Mouse (Mus musculus): ENCODE measurements around the gene Gps1. TPM values are rescaled to one million over a fixed set of nuclear protein-coding genes. Genes with fewer than 3 reads are reported as not detected.

The Gps1 gene
- polyA plus RNA-seq (2014; fragmentation: Illumina TruSeq; extraction: RNeasy Lipid Tissue Mini Kit (QIAGEN cat#74804); ENCODE audit: low read depth, low replicate concordance): 114 TPM

GRCm38 (mm10) chr11:120784064-120784791, at the start of gene Gps1, which contains the start of gene Rfng:
Gene Gps1 (plus strand): TSS chr11:120784272.
Gene Rfng (minus strand): TSS chr11:120784207.

GRCm38 (mm10) chr11:120762672-120763041, 21.4 kb upstream of the Gps1 start, which contains the start of gene Hmga1b:
Gene Hmga1b (plus strand): TSS chr11:120762794.

GRCm38 (mm10) chr11:120795756-120796613, 11.9 kb downstream of the Gps1 start, which contains the start of gene Dus1l:
Gene Dus1l (minus strand): TSS chr11:120796403.

GRCm38 (mm10) chr11:120823956-120824786, 40.1 kb downstream of the Gps1 start, which contains the start of gene Fasn:
Gene Fasn (minus strand): TSS chr11:120824547.

Other genes with a start within 250 kb of the Gps1 start
- gene Mcrip1, start 234.5 kb upstream of the Gps1 start, polyA plus RNA-seq (2014; fragmentation: Illumina TruSeq; extraction: RNeasy Lipid Tissue Mini Kit (QIAGEN cat#74804); ENCODE audit: low read depth, low replicate concordance): 110 TPM
- not detected for gene Ppp1r27, start 233.1 kb upstream of the Gps1 start, polyA plus RNA-seq (2014; fragmentation: Illumina TruSeq; extraction: RNeasy Lipid Tissue Mini Kit (QIAGEN cat#74804); ENCODE audit: low read depth, low replicate concordance)
- gene P4hb, start 211.0 kb upstream of the Gps1 start, polyA plus RNA-seq (2014; fragmentation: Illumina TruSeq; extraction: RNeasy Lipid Tissue Mini Kit (QIAGEN cat#74804); ENCODE audit: low read depth, low replicate concordance): 519 TPM
- 356 TPM for gene Arhgdia, start 202.6 kb upstream of the Gps1 start, polyA plus RNA-seq (2014; fragmentation: Illumina TruSeq; extraction: RNeasy Lipid Tissue Mini Kit (QIAGEN cat#74804); ENCODE audit: low read depth, low replicate concordance)
- gene Alyref, start 185.9 kb upstream of the Gps1 start, polyA plus RNA-seq (2014; fragmentation: Illumina TruSeq; extraction: RNeasy Lipid Tissue Mini Kit (QIAGEN cat#74804); ENCODE audit: low read depth, low replicate concordance): 39.4 TPM
- gene Anapc11, start 185.9 kb upstream of the Gps1 start, polyA plus RNA-seq (2014; fragmentation: Illumina TruSeq; extraction: RNeasy Lipid Tissue Mini Kit (QIAGEN cat#74804); ENCODE audit: low read depth, low replicate concordance): 47.3 TPM
- gene Npb, start 175.8 kb upstream of the Gps1 start, polyA plus RNA-seq (2014; fragmentation: Illumina TruSeq; extraction: RNeasy Lipid Tissue Mini Kit (QIAGEN cat#74804); ENCODE audit: low read depth, low replicate concordance): not detected
- 83.9 TPM for gene Pcyt2, start 166.3 kb upstream of the Gps1 start, polyA plus RNA-seq (2014; fragmentation: Illumina TruSeq; extraction: RNeasy Lipid Tissue Mini Kit (QIAGEN cat#74804); ENCODE audit: low read depth, low replicate concordance)
- 40.4 TPM for gene Sirt7, start 159.0 kb upstream of the Gps1 start, polyA plus RNA-seq (2014; fragmentation: Illumina TruSeq; extraction: RNeasy Lipid Tissue Mini Kit (QIAGEN cat#74804); ENCODE audit: low read depth, low replicate concordance)
- 66.7 TPM for gene Mafg, start 150.7 kb upstream of the Gps1 start, polyA plus RNA-seq (2014; fragmentation: Illumina TruSeq; extraction: RNeasy Lipid Tissue Mini Kit (QIAGEN cat#74804); ENCODE audit: low read depth, low replicate concordance)
- gene Pycr1, start 140.5 kb upstream of the Gps1 start, polyA plus RNA-seq (2014; fragmentation: Illumina TruSeq; extraction: RNeasy Lipid Tissue Mini Kit (QIAGEN cat#74804); ENCODE audit: low read depth, low replicate concordance): 4.0 TPM
- not detected for gene Myadml2, start 136.1 kb upstream of the Gps1 start, polyA plus RNA-seq (2014; fragmentation: Illumina TruSeq; extraction: RNeasy Lipid Tissue Mini Kit (QIAGEN cat#74804); ENCODE audit: low read depth, low replicate concordance)
- 4.7 TPM for gene Notum, start 123.1 kb upstream of the Gps1 start, polyA plus RNA-seq (2014; fragmentation: Illumina TruSeq; extraction: RNeasy Lipid Tissue Mini Kit (QIAGEN cat#74804); ENCODE audit: low read depth, low replicate concordance)
- gene Aspscr1, start 111.3 kb upstream of the Gps1 start, polyA plus RNA-seq (2014; fragmentation: Illumina TruSeq; extraction: RNeasy Lipid Tissue Mini Kit (QIAGEN cat#74804); ENCODE audit: low read depth, low replicate concordance): 76.1 TPM
- gene Cenpx, start 70.5 kb upstream of the Gps1 start, polyA plus RNA-seq (2014; fragmentation: Illumina TruSeq; extraction: RNeasy Lipid Tissue Mini Kit (QIAGEN cat#74804); ENCODE audit: low read depth, low replicate concordance): 91.5 TPM
- 40.3 TPM for gene Lrrc45, start 70.3 kb upstream of the Gps1 start, polyA plus RNA-seq (2014; fragmentation: Illumina TruSeq; extraction: RNeasy Lipid Tissue Mini Kit (QIAGEN cat#74804); ENCODE audit: low read depth, low replicate concordance)
- 11.5 TPM for gene Rac3, start 62.8 kb upstream of the Gps1 start, polyA plus RNA-seq (2014; fragmentation: Illumina TruSeq; extraction: RNeasy Lipid Tissue Mini Kit (QIAGEN cat#74804); ENCODE audit: low read depth, low replicate concordance)
- 102 TPM for gene Dcxr, start 57.0 kb upstream of the Gps1 start, polyA plus RNA-seq (2014; fragmentation: Illumina TruSeq; extraction: RNeasy Lipid Tissue Mini Kit (QIAGEN cat#74804); ENCODE audit: low read depth, low replicate concordance)
- gene Cbr2, start 52.2 kb upstream of the Gps1 start, polyA plus RNA-seq (2014; fragmentation: Illumina TruSeq; extraction: RNeasy Lipid Tissue Mini Kit (QIAGEN cat#74804); ENCODE audit: low read depth, low replicate concordance): 65.7 TPM
- 114 TPM for gene Hmga1b, start 21.5 kb upstream of the Gps1 start, polyA plus RNA-seq (2014; fragmentation: Illumina TruSeq; extraction: RNeasy Lipid Tissue Mini Kit (QIAGEN cat#74804); ENCODE audit: low read depth, low replicate concordance)
- 25.6 TPM for gene Rfng, start 65 bp upstream of the Gps1 start, polyA plus RNA-seq (2014; fragmentation: Illumina TruSeq; extraction: RNeasy Lipid Tissue Mini Kit (QIAGEN cat#74804); ENCODE audit: low read depth, low replicate concordance)
- 30.9 TPM for gene Dus1l, start 12.1 kb downstream of the Gps1 start, polyA plus RNA-seq (2014; fragmentation: Illumina TruSeq; extraction: RNeasy Lipid Tissue Mini Kit (QIAGEN cat#74804); ENCODE audit: low read depth, low replicate concordance)
- gene Fasn, start 40.3 kb downstream of the Gps1 start, polyA plus RNA-seq (2014; fragmentation: Illumina TruSeq; extraction: RNeasy Lipid Tissue Mini Kit (QIAGEN cat#74804); ENCODE audit: low read depth, low replicate concordance): 426 TPM
- gene Ccdc57, start 148.6 kb downstream of the Gps1 start, polyA plus RNA-seq (2014; fragmentation: Illumina TruSeq; extraction: RNeasy Lipid Tissue Mini Kit (QIAGEN cat#74804); ENCODE audit: low read depth, low replicate concordance): 12.8 TPM
- gene Slc16a3, start 164.2 kb downstream of the Gps1 start, polyA plus RNA-seq (2014; fragmentation: Illumina TruSeq; extraction: RNeasy Lipid Tissue Mini Kit (QIAGEN cat#74804); ENCODE audit: low read depth, low replicate concordance): 10.3 TPM
- gene Csnk1d, start 207.1 kb downstream of the Gps1 start, polyA plus RNA-seq (2014; fragmentation: Illumina TruSeq; extraction: RNeasy Lipid Tissue Mini Kit (QIAGEN cat#74804); ENCODE audit: low read depth, low replicate concordance): 91.1 TPM

Measured in adipose tissue, adult 10 weeks (tissue).